Mouse (Mus musculus) limb, embryonic 13.5 days (tissue): ENCODE measurements around the gene Maz. TPM values are rescaled to one million over a fixed set of nuclear protein-coding genes. Genes with fewer than 3 reads are reported as not detected.
A peak's percentile ranks its signal among the peaks of the same experiment; 100 is the strongest.

Experiments used
- ATAC-seq: fragments of 200-750 bp; cut with Nextera tagmentation; 2 replicates; pipeline ENCODE4 v1.8.0; 2017; ENCODE audit warnings: low read depth, moderate number of reproducible peaks, moderate TSS enrichment; ENCODE audit not compliant: low FRiP score
- H3K27ac ChIP-seq: fragments of 300-500 bp; sonication (generic); 2 replicates; pipeline ENCODE4 v1.5.1; 2015; ENCODE audit warnings: inconsistent platforms, mild to moderate bottlenecking, moderate library complexity
- H3K27me3 ChIP-seq: fragments of 300-500 bp; sonication (generic); 2 replicates; pipeline ENCODE4 v1.6.1; 2015; ENCODE audit warnings: mild to moderate bottlenecking, inconsistent platforms
- H3K36me3 ChIP-seq: fragments of 300-500 bp; sonication (generic); 2 replicates; pipeline ENCODE4 v1.6.1; 2015; ENCODE audit warnings: inconsistent platforms, mild to moderate bottlenecking, moderate library complexity
- H3K4me1 ChIP-seq: fragments of 300-500 bp; sonication (generic); 2 replicates; pipeline ENCODE4 v1.6.1; 2015; ENCODE audit warnings: inconsistent platforms
- H3K4me2 ChIP-seq: fragments of 300-500 bp; sonication (generic); replicated peaks from 2 replicates; pipeline ENCODE4 v1.6.1; 2015; ENCODE audit warnings: inconsistent platforms, mild to moderate bottlenecking, moderate library complexity
- H3K4me3 ChIP-seq: fragments of 300-500 bp; sonication (generic); 2 replicates; pipeline ENCODE4 v1.5.1; 2015; ENCODE audit warnings: moderate library complexity, mild to moderate bottlenecking, inconsistent platforms
- H3K9ac ChIP-seq: fragments of 300-500 bp; sonication (generic); 2 replicates; pipeline ENCODE4 v1.6.1; 2015; ENCODE audit warnings: mild to moderate bottlenecking, inconsistent platforms
- H3K9me3 ChIP-seq: fragments of 300-500 bp; sonication (generic); 2 replicates; pipeline ENCODE4 v1.6.1; 2016; ENCODE audit warnings: inconsistent platforms
- WGBS: fragments of 180-500 bp; shearing (Covaris S2); methylation state at CpG from one replicate; pipeline ENCODE4 v1.1.7; 2015; 5-methylcytosine and 5-hydroxymethylcytosine counted together
- polyA plus RNA-seq: library from polyadenylated mRNA; unstranded; fragments of >200 nt; fragmentation: Nextera tagmentation; extraction: Ambion mirVana; gene quantifications from 2 replicates; pipeline ENCODE4 v1.2.1, GENCODE M21; 2015

The Maz gene
- polyA plus RNA-seq, 1 experiment from 2014 or later: 61.9 TPM

- no peak overlapping the region for H3K4me3 ChIP-seq
- peaks cover 23% of the 10 kb centered on the region for H3K4me1 ChIP-seq
- no peak overlapping the region for H3K27ac ChIP-seq
- H3K36me3 ChIP-seq: peaks cover 45% of the 10 kb centered on the region
- no peak overlapping the region for H3K9ac ChIP-seq
- no peaks in the 10 kb centered on the region for H3K9me3 ChIP-seq
- WGBS: 88% methylated on average over 6 of the region's 6 CpGs
- no peak overlapping the region for H3K4me2 ChIP-seq
- no peak for ATAC-seq
- no peaks in the 10 kb centered on the region for H3K27me3 ChIP-seq
These were observed 14.5 kb downstream of the Maz start for GRCm38 (mm10) chr7:127012374-127012773.

DNA sequence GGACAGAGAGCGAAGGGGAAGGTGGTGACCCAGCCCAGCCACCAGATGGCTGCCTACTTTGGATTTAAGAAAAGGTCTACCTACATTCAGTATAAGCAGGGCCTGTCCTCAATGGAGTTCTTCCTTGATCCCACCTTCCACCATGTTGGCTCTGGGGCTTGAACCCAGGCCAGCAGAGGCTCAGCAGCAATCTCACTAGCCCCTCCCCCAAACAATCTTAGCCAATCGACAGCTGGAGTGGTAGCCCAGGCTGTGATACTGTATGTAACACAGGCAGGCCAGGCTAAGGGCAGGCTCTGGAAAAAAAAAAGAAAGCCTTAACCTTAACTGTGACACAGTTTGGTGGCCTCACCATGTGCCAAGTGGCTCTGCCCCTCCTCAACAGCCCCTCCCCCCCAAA, 15.1 kb downstream of the Maz start:
- no peak for ATAC-seq
- Histone ChIP-seq H3K4me3 (no peak overlapping the region), H3K4me2 (no peak overlapping the region), H3K27me3 (no peaks in the 10 kb centered on the region), H3K36me3 (peaks cover 45% of the 10 kb centered on the region), H3K9ac (no peak overlapping the region), H3K9me3 (no peaks in the 10 kb centered on the region), H3K4me1 (peaks cover 23% of the 10 kb centered on the region), H3K27ac (no peak overlapping the region)
- WGBS: 81% methylated on average over 2 of the region's 2 CpGs

DNA sequence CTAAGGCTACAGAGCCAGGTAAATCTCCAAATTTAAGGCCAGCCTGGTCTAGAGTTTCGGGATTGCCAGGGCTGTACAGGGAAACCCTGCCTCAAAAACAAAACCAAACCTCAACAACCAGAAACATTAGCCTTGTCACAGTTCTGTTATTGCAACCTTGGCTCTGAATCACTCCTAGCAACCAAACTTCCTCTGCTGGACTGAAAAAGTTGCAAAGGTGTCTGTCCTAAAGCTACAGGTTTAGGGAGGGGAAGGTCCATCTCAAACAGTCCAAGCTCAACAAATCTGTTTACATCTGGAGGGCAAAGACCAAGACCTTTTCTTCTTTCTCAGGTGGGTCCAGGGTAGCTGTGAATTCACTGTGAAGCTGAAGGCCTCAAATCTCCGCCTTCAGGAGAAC, 15.8 kb downstream of the Maz start:
- Histone ChIP-seq H3K27ac (no peak overlapping the region), H3K27me3 (no peaks in the 10 kb centered on the region), H3K9me3 (no peaks in the 10 kb centered on the region), H3K4me1 (peaks cover 24% of the 10 kb centered on the region), H3K9ac (no peak overlapping the region), H3K36me3 (peaks cover 45% of the 10 kb centered on the region), H3K4me2 (no peak overlapping the region), H3K4me3 (no peak overlapping the region)
- 89% methylated on average over 2 of the region's 2 CpGs for WGBS
- ATAC-seq: no peak

DNA sequence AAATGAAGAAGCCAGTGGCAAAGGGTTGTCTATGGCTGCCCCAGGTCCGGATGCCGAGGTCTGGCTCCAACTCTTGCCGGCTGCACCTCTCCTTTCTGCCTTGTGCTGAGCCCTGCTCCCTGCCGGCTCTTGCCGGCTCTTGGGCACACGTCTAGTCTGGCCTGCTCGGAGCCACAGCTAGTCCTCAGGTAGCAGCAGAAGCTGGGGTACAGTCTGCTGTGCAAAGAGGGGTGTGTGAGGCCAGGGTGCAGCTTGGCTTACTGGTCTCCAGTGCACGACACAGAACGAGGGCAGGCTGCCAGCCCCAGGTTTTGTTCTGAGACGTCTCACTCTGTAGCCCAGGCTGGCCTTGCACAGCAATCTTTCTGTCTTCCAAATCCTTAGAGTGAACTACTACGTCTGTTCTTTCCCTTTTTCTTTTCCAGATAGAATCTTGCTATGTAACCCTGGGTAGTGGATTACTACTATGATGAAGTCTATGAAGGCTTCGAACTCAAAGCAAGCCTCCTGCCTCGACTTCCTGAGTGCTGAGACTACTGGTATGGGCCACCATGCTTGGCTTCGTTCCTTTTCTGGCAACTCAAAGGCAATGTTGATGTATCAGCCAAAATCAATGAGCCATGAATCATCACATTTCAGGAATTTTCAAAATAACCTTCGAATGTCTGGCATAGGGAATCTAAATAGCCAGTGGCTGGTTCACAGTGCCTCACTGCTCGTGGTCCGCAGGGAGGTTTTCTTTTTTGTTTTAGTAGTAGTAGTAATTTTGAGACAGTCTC, 17.3 kb downstream of the Maz start:
- no peak for ATAC-seq
- H3K27me3 ChIP-seq: no peaks in the 10 kb centered on the region
- no peak overlapping the region for H3K4me2 ChIP-seq
- H3K27ac ChIP-seq: no peak overlapping the region
- H3K4me1 ChIP-seq: peaks cover 11% of the 10 kb centered on the region
- WGBS: 83% methylated on average over 17 of the region's 17 CpGs
- no peak overlapping the region for H3K9ac ChIP-seq
- no peaks in the 10 kb centered on the region for H3K9me3 ChIP-seq
- no peak overlapping the region for H3K4me3 ChIP-seq
- H3K36me3 ChIP-seq: peaks cover 30% of the 10 kb centered on the region

DNA sequence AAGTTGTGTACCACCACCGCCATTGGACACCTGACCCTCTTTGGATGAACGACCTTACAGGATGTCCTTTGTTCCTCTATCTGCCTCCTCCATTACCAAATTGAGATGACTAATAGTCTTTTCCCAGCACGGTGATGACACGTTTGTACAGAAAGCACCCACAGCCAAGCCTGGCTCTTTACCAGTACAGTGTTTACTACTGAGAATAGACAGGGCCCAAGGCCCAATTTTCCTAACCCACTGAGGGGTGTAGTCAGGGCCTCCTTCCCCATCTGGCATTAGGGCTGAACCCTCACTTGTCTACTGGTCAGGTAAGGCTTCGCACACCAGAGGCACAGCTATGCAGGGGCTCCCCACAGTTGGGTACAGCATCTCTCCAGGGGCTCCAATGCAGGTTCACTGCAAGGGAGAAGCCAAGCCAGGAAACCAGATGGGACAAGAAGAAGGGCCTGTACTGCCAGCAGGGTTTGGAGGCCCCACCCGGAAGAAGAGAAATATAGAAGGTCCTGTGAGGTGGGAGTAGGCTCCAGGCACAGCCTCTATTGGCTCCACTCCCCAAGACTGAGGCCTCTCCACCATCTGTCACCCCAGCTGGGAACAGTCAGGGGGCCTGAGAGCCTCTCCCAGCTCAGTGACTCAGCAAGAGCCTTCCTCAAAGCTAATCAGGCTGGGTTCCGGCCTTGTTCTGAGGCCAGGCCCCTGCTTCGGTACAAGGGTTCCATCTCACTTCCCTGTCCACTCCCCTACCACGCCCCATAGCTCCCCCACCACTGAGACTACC, 18.4 kb downstream of the Maz start:
- ATAC-seq: no peak
- Histone ChIP-seq H3K36me3 (peaks cover 19% of the 10 kb centered on the region), H3K9me3 (no peaks in the 10 kb centered on the region), H3K27ac (no peak overlapping the region), H3K4me1 (peaks cover 6% of the 10 kb centered on the region; the same call in 1 of the 2 replicates), H3K9ac (peak overlapping the region; percentile 39; the same call in 1 of the 2 replicates), H3K4me3 (no peak overlapping the region), H3K4me2 (no peak overlapping the region), H3K27me3 (no peaks in the 10 kb centered on the region)
- WGBS: 67% methylated on average over 9 of the region's 9 CpGs

DNA sequence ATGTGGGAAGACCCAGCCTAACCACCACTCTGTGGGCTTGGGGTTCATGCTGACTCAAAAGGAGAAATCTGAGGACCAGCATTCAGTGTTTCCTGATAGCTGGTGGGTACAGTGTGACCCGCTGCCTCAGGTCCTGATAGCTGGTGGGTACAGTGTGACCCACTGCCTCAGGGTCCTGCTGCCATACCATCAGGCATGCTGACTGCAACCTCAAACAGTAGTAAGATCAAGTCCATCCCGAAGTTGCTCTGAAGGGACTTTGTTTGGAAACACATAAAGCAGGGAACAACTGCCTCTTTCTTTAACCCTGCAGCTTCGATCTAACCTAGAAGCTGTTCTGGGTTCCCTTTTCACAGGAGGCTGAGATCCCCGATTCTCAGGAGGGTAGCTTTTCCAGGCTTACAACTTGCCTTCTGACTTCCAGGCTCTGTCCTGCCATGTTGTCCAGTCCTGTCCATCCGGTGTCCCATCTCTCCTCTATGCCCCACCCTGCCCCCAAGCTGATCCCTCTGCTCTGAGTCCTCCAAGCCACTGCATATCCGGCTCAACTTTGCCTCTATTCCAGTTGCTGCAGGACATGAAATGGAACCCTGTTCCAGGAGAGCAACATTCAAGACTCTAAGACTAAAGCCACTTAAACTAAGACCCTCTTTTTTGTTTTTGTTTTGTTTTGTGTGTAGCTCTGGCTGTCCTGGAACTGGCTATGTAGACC, 19.4 kb downstream of the Maz start:
- no peak overlapping the region for H3K4me2 ChIP-seq
- no peak overlapping the region for H3K9ac ChIP-seq
- no peak overlapping the region for H3K27ac ChIP-seq
- peaks cover 10% of the 10 kb centered on the region; the same call in 1 of the 2 replicates for H3K36me3 ChIP-seq
- ATAC-seq: no peak
- H3K9me3 ChIP-seq: no peaks in the 10 kb centered on the region
- H3K4me3 ChIP-seq: no peak overlapping the region
- peaks cover 6% of the 10 kb centered on the region; the same call in 1 of the 2 replicates for H3K4me1 ChIP-seq
- 86% methylated on average over 6 of the region's 6 CpGs for WGBS
- H3K27me3 ChIP-seq: no peaks in the 10 kb centered on the region

GRCm38 (mm10) chr7:127004122-127004875, 22.5 kb downstream of the Maz start:
- H3K4me1 ChIP-seq: peaks cover 6% of the 10 kb centered on the region; the same call in 1 of the 2 replicates
- no peak overlapping the region for H3K4me3 ChIP-seq
- no peaks in the 10 kb centered on the region for H3K9me3 ChIP-seq
- WGBS: 82% methylated on average over 4 of the region's 4 CpGs
- H3K4me2 ChIP-seq: no peak overlapping the region
- H3K36me3 ChIP-seq: no peaks in the 10 kb centered on the region
- no peak overlapping the region for H3K27ac ChIP-seq
- no peak for ATAC-seq
- H3K9ac ChIP-seq: no peak overlapping the region
- no peaks in the 10 kb centered on the region for H3K27me3 ChIP-seq

DNA sequence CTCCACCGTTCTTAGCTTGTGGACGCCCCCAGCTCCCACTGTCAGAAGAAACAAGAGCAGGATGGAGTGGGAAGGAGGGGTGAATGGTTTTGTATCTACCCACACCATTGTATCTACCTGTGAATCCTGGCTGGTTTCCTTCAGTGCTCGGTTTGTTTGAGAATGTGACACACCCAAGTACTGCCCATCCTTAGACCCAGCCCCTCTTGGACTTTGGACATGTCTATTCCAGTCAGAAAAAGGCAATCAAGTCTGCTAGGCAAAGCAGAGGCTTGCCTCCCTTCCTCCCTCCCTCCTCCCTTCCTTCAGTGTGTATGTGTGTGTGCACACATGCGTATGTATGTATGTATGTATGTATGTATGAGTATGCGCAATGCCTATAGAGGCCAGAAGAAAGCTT, 23.2 kb downstream of the Maz start:
- H3K4me1 ChIP-seq: peaks cover 6% of the 10 kb centered on the region; the same call in 1 of the 2 replicates
- H3K9me3 ChIP-seq: no peaks in the 10 kb centered on the region
- no peak overlapping the region for H3K4me2 ChIP-seq
- ATAC-seq: no peak
- no peaks in the 10 kb centered on the region for H3K36me3 ChIP-seq
- no peak overlapping the region for H3K27ac ChIP-seq
- H3K27me3 ChIP-seq: no peaks in the 10 kb centered on the region
- H3K4me3 ChIP-seq: no peak overlapping the region
- 88% methylated on average over 5 of the region's 5 CpGs for WGBS
- H3K9ac ChIP-seq: no peak overlapping the region

DNA sequence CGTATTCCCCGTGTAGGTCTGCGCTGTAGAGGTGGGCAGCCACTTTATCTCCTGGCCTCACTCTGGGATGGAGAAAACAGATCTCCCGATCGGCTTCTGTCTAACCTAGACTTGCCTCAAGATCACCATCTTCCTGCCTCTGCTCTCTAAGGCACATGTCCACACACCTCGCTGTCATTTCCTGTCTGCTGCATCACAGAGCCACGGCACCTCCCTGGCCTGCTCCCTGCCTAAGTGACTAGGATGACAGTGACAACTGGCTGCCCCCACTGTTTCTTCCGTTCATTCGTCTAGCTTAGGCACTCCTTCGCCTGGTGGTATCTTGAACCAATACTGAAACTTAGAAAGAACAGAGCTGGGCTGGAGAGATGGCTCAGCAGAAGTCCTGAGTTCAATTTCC, 27.3 kb downstream of the Maz start:
- WGBS: 80% methylated on average over 10 of the region's 10 CpGs
- no peaks in the 10 kb centered on the region for H3K27me3 ChIP-seq

GRCm38 (mm10) chr7:126996449-126996848, 30.4 kb downstream of the Maz start:
- WGBS: 78% methylated on average over 4 of the region's 4 CpGs
- Histone ChIP-seq H3K4me3 (no peak overlapping the region), H3K27me3 (no peaks in the 10 kb centered on the region), H3K9me3 (peaks cover 4% of the 10 kb centered on the region; the same call in 1 of the 2 replicates), H3K4me1 (no peaks in the 10 kb centered on the region), H3K36me3 (peaks cover 3% of the 10 kb centered on the region; the same call in 1 of the 2 replicates), H3K9ac (no peak overlapping the region), H3K4me2 (no peak overlapping the region), H3K27ac (no peak overlapping the region)
- ATAC-seq: no peak

More for the DNA sequence above, 27.3 kb downstream of the Maz start:
- H3K9me3 ChIP-seq: peaks cover 4% of the 10 kb centered on the region; the same call in 1 of the 2 replicates
- no peak overlapping the region for H3K9ac ChIP-seq
- H3K4me3 ChIP-seq: no peak overlapping the region
- no peaks in the 10 kb centered on the region for H3K4me1 ChIP-seq
- no peak overlapping the region for H3K4me2 ChIP-seq
- H3K27ac ChIP-seq: no peak overlapping the region
- no peak for ATAC-seq
- H3K36me3 ChIP-seq: peaks cover 3% of the 10 kb centered on the region; the same call in 1 of the 2 replicates

DNA sequence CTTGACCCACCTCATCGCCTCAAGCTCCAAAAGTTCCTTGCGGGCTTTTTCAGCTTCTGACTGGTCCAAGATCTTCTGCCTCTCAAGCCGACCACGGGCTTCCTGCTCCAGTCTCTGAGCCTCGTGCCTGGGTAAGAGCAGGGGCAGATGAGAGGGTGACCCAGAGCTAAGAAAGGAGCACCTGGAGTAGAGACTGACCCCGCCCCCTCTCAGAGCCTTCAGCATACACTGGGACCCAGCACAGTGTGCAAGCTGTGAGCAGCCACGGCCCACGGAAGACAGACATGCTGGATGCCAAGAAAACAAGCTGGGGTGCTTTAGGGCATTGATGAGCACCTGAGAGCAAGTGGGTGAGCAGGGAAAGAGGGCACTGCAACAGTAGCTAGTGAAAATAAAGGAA, 38.0 kb downstream of the Maz start:
- Histone ChIP-seq H3K4me3 (no peak overlapping the region), H3K27me3 (no peaks in the 10 kb centered on the region), H3K9me3 (no peaks in the 10 kb centered on the region), H3K27ac (no peak overlapping the region), H3K4me1 (0 out of 2 replicates have a peak, but pooled peaks cover 4% of the 10 kb centered on the region), H3K36me3 (no peaks in the 10 kb centered on the region), H3K9ac (no peak overlapping the region), H3K4me2 (no peak overlapping the region)
- ATAC-seq: no peak
- WGBS: 69% methylated on average over 8 of the region's 8 CpGs
